Mouse (Mus musculus): ENCODE measurements around the gene Man1b1. TPM values are rescaled to one million over a fixed set of nuclear protein-coding genes. Genes with fewer than 3 reads are reported as not detected.

Man1b1 gene
- polyA plus RNA-seq, 1 experiment from 2014 or later: 55.6 TPM

- Histone ChIP-seq H3K36me3 (no peaks in the 10 kb centered on the region), H3K27me3 (ENCODE audit: low read depth, poor library complexity, severe bottlenecking) (peaks cover 100% of the 10 kb centered on the region), H3K4me1 (peaks cover 28% of the 10 kb centered on the region), H3K4me3 (peak overlapping the region; percentile 45), H3K27ac (replicated peaks) (0 out of 2 replicates have a peak overlapping the region, but pooled peaks have one; percentile 23), H3K9me3 (replicated peaks) (no peaks in the 10 kb centered on the region)
- WGBS: 6% methylated on average over 42 of the region's 43 CpGs
- DNase-seq (ENCODE audit: low spot score): no peak
These were observed 40.0 kb upstream of the Man1b1 start for GRCm38 (mm10) chr2:25292054-25292544.

GRCm38 (mm10) chr2:25292856-25293255 lies 39.3 kb upstream of the Man1b1 start:
- Histone ChIP-seq H3K27ac (replicated peaks) (no peak overlapping the region), H3K9me3 (replicated peaks) (no peaks in the 10 kb centered on the region), H3K4me1 (peaks cover 28% of the 10 kb centered on the region), H3K27me3 (ENCODE audit: low read depth, poor library complexity, severe bottlenecking) (peaks cover 100% of the 10 kb centered on the region), H3K4me3 (no peak overlapping the region), H3K36me3 (no peaks in the 10 kb centered on the region)
- 0% methylated on average over 1 of the region's 1 CpGs for WGBS
- DNase-seq (ENCODE audit: low spot score): peak; percentile 83

- H3K36me3 ChIP-seq: no peaks in the 10 kb centered on the region
- 73% methylated on average over 9 of the region's 9 CpGs for WGBS
These were observed 38.4 kb upstream of the Man1b1 start for GRCm38 (mm10) chr2:25293706-25294105.

GRCm38 (mm10) chr2:25297093-25297492 lies 35.0 kb upstream of the Man1b1 start:
- DNase-seq (ENCODE audit: low spot score): no peak
- no peak overlapping the region for H3K4me3 ChIP-seq
- H3K27me3 ChIP-seq (ENCODE audit: low read depth, poor library complexity, severe bottlenecking): peaks cover 61% of the 10 kb centered on the region
- H3K36me3 ChIP-seq: no peaks in the 10 kb centered on the region
- 83% methylated on average over 8 of the region's 8 CpGs for WGBS
- H3K27ac ChIP-seq (replicated peaks): no peak overlapping the region
- H3K4me1 ChIP-seq: peaks cover 6% of the 10 kb centered on the region
- H3K9me3 ChIP-seq (replicated peaks): no peaks in the 10 kb centered on the region

More at GRCm38 (mm10) chr2:25293706-25294105, 38.4 kb upstream of the Man1b1 start:
- H3K4me1 ChIP-seq: peaks cover 28% of the 10 kb centered on the region
- H3K4me3 ChIP-seq: no peak overlapping the region
- H3K27me3 ChIP-seq (ENCODE audit: low read depth, poor library complexity, severe bottlenecking): peaks cover 94% of the 10 kb centered on the region
- no peak for DNase-seq (ENCODE audit: low spot score)
- H3K9me3 ChIP-seq (replicated peaks): no peaks in the 10 kb centered on the region
- H3K27ac ChIP-seq (replicated peaks): no peak overlapping the region

GRCm38 (mm10) chr2:25298046-25298445 lies 34.1 kb upstream of the Man1b1 start:
- Histone ChIP-seq H3K36me3 (no peaks in the 10 kb centered on the region), H3K27me3 (ENCODE audit: low read depth, poor library complexity, severe bottlenecking) (peaks cover 57% of the 10 kb centered on the region), H3K9me3 (replicated peaks) (no peaks in the 10 kb centered on the region), H3K4me3 (no peak overlapping the region), H3K27ac (replicated peaks) (no peak overlapping the region), H3K4me1 (no peaks in the 10 kb centered on the region; the same call in 1 of the 2 replicates)
- 89% methylated on average over 10 of the region's 10 CpGs for WGBS
- DNase-seq (ENCODE audit: low spot score): no peak

GRCm38 (mm10) chr2:25303452-25303851 lies 28.7 kb upstream of the Man1b1 start:
- Histone ChIP-seq H3K36me3 (no peaks in the 10 kb centered on the region), H3K4me3 (no peak overlapping the region), H3K27ac (replicated peaks) (no peak overlapping the region), H3K4me1 (peaks cover 18% of the 10 kb centered on the region), H3K27me3 (ENCODE audit: low read depth, poor library complexity, severe bottlenecking) (peaks cover 60% of the 10 kb centered on the region), H3K9me3 (replicated peaks) (no peaks in the 10 kb centered on the region)
- WGBS: 84% methylated on average over 3 of the region's 3 CpGs
- no peak for DNase-seq (ENCODE audit: low spot score)

- Histone ChIP-seq H3K27me3 (ENCODE audit: low read depth, poor library complexity, severe bottlenecking) (peaks cover 66% of the 10 kb centered on the region), H3K4me1 (peaks cover 18% of the 10 kb centered on the region), H3K27ac (replicated peaks) (no peak overlapping the region), H3K9me3 (replicated peaks) (no peaks in the 10 kb centered on the region), H3K36me3 (no peaks in the 10 kb centered on the region), H3K4me3 (peak overlapping the region; percentile 61)
- DNase-seq (ENCODE audit: low spot score): no peak
- WGBS: 75% methylated on average over 7 of the region's 7 CpGs
These were observed 28.0 kb upstream of the Man1b1 start for GRCm38 (mm10) chr2:25303931-25304656.

- peaks cover 18% of the 10 kb centered on the region for H3K4me1 ChIP-seq
- DNase-seq (ENCODE audit: low spot score): peak; percentile 70
- 2% methylated on average over 44 of the region's 45 CpGs for WGBS
- H3K27me3 ChIP-seq (ENCODE audit: low read depth, poor library complexity, severe bottlenecking): peaks cover 74% of the 10 kb centered on the region
- H3K9me3 ChIP-seq (replicated peaks): no peaks in the 10 kb centered on the region
- H3K4me3 ChIP-seq: peak overlapping the region; percentile 61
- H3K27ac ChIP-seq (replicated peaks): peak overlapping the region; percentile 72; the same call in 1 of the 2 replicates
- H3K36me3 ChIP-seq: no peaks in the 10 kb centered on the region
These were observed 27.2 kb upstream of the Man1b1 start for GRCm38 (mm10) chr2:25304657-25305541.

GRCm38 (mm10) chr2:25305587-25306359 lies 26.4 kb upstream of the Man1b1 start:
- H3K4me3 ChIP-seq: peak overlapping the region; percentile 61
- H3K27me3 ChIP-seq (ENCODE audit: low read depth, poor library complexity, severe bottlenecking): peaks cover 83% of the 10 kb centered on the region
- H3K4me1 ChIP-seq: peaks cover 18% of the 10 kb centered on the region
- peak overlapping the region; percentile 72; the same call in 1 of the 2 replicates for H3K27ac ChIP-seq (replicated peaks)
- no peaks in the 10 kb centered on the region for H3K36me3 ChIP-seq
- DNase-seq (ENCODE audit: low spot score): no peak
- 51% methylated on average over 14 of the region's 14 CpGs for WGBS
- no peaks in the 10 kb centered on the region for H3K9me3 ChIP-seq (replicated peaks)

- WGBS: 58% methylated on average over 10 of the region's 10 CpGs
- no peak overlapping the region for H3K27ac ChIP-seq (replicated peaks)
- no peak for DNase-seq (ENCODE audit: low spot score)
These were observed 22.0 kb upstream of the Man1b1 start for GRCm38 (mm10) chr2:25310180-25310579.

GRCm38 (mm10) chr2:25310969-25311368 lies 21.2 kb upstream of the Man1b1 start:
- no peak for DNase-seq (ENCODE audit: low spot score)
- no peaks in the 10 kb centered on the region for H3K9me3 ChIP-seq (replicated peaks)
- peaks cover 6% of the 10 kb centered on the region; the same call in 1 of the 2 replicates for H3K4me1 ChIP-seq
- H3K36me3 ChIP-seq: no peaks in the 10 kb centered on the region
- no peak overlapping the region for H3K27ac ChIP-seq (replicated peaks)
- WGBS: 2% methylated on average over 22 of the region's 22 CpGs
- peaks cover 100% of the 10 kb centered on the region for H3K27me3 ChIP-seq (ENCODE audit: low read depth, poor library complexity, severe bottlenecking)
- no peak overlapping the region for H3K4me3 ChIP-seq

More at GRCm38 (mm10) chr2:25310180-25310579, 22.0 kb upstream of the Man1b1 start:
- Histone ChIP-seq H3K27me3 (ENCODE audit: low read depth, poor library complexity, severe bottlenecking) (peaks cover 100% of the 10 kb centered on the region), H3K36me3 (no peaks in the 10 kb centered on the region), H3K4me3 (no peak overlapping the region), H3K4me1 (peaks cover 12% of the 10 kb centered on the region), H3K9me3 (replicated peaks) (no peaks in the 10 kb centered on the region)

GRCm38 (mm10) chr2:25311491-25311891 lies 20.6 kb upstream of the Man1b1 start:
- Histone ChIP-seq H3K4me1 (peaks cover 6% of the 10 kb centered on the region; the same call in 1 of the 2 replicates), H3K27me3 (ENCODE audit: low read depth, poor library complexity, severe bottlenecking) (peaks cover 100% of the 10 kb centered on the region), H3K9me3 (replicated peaks) (no peaks in the 10 kb centered on the region), H3K27ac (replicated peaks) (no peak overlapping the region), H3K36me3 (no peaks in the 10 kb centered on the region), H3K4me3 (no peak overlapping the region)
- WGBS: 6% methylated on average over 11 of the region's 11 CpGs
- no peak for DNase-seq (ENCODE audit: low spot score)

All from midbrain, embryonic 10.5 days (tissue).